Mouse (Mus musculus) neural tube, embryonic 13.5 days (tissue): Measurements from ENCODE around the gene Pcx. TPM values are rescaled to one million over a fixed set of nuclear protein-coding genes. Genes with fewer than 3 reads are reported as not detected.

ENCODE experiments used
- ATAC-seq: fragments of 200-750 bp; cut with Nextera tagmentation; 2 replicates; pipeline ENCODE4 v1.8.0; 2017; ENCODE audit warnings: low read depth, mild to moderate bottlenecking, moderate TSS enrichment, moderate library complexity
- H3K27ac ChIP-seq: fragments of 300-500 bp; sonication (generic); replicated peaks from 2 replicates; pipeline ENCODE4 v1.5.1; 2015; ENCODE audit warnings: moderate library complexity, mild to moderate bottlenecking, inconsistent platforms
- H3K27me3 ChIP-seq: fragments of 300-500 bp; sonication (generic); 2 replicates; pipeline ENCODE4 v1.6.1; 2015; ENCODE audit warnings: mild to moderate bottlenecking, inconsistent platforms
- H3K36me3 ChIP-seq: fragments of 300-500 bp; sonication (generic); 2 replicates; pipeline ENCODE4 v1.6.1; 2015; ENCODE audit warnings: mild to moderate bottlenecking, inconsistent platforms
- H3K4me1 ChIP-seq: fragments of 300-500 bp; sonication (generic); replicated peaks from 2 replicates; pipeline ENCODE4 v1.6.1; 2015; ENCODE audit warnings: inconsistent platforms
- H3K4me2 ChIP-seq: fragments of 300-500 bp; sonication (generic); 2 replicates; pipeline ENCODE4 v1.6.1; 2015; ENCODE audit warnings: inconsistent platforms, mild to moderate bottlenecking, moderate library complexity
- H3K4me3 ChIP-seq: fragments of 300-500 bp; sonication (generic); 2 replicates; pipeline ENCODE4 v1.5.1; 2015; ENCODE audit warnings: mild to moderate bottlenecking, inconsistent platforms
- H3K9ac ChIP-seq: fragments of 300-500 bp; sonication (generic); 2 replicates; pipeline ENCODE4 v1.6.1; 2015; ENCODE audit warnings: moderate library complexity, mild to moderate bottlenecking, inconsistent platforms
- H3K9me3 ChIP-seq: fragments of 300-500 bp; sonication (generic); 2 replicates; pipeline ENCODE4 v1.6.1; 2016; ENCODE audit warnings: inconsistent platforms
- WGBS: fragments of 180-500 bp; shearing (Covaris S2); methylation state at CpG from one replicate; pipeline ENCODE4 v1.1.7; 2015; 5-methylcytosine and 5-hydroxymethylcytosine counted together
- polyA plus RNA-seq: library from polyadenylated mRNA; unstranded; fragments of >200 nt; fragmentation: Nextera tagmentation; extraction: Ambion mirVana; gene quantifications from 2 replicates; pipeline ENCODE4 v1.2.1, GENCODE M21; 2015

The Pcx gene
- polyA plus RNA-seq, 1 experiment from 2014 or later = 21.0 TPM

DNA sequence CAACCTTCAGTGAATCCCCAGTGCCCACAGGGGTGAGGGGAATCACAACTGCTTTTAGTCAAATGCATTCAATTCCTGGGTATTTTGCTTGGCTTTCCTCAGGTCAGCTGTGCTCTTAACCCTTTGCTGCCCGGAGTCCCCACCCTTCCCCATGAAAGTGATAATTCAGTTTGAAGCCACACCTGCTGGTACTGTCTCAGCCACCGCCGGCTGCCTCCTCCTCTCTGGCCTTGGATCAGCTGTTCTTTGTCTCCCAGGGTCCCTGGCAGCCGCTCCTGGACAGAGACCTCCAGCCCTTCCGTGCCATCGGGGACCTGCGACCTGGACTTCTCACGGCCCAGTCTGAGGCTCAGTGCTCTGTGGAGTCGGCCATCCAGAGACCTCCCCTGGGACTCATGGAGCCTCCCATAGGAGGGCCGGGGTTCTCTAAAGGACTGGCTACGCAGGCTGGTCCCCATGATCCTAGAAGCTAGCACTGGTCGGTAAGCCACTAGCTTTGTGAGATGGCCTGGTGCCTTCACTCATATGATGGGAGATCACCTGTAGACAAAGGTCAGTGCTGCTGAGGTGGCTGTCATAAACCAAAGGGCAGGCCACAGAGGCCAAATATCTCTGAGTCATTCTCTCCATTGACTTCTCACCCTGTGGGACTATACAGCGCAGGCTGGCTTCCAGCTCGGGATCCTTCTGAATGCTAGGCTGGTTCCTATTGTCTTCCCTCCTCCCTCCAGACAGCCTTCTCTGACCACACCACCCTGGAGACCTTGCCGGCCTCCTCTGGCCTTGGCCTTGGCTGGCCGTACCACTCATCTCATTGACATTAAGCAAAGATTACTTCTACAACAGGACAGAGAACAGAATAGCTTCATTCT is 12.0 kb upstream of the Pcx start, which contains the start of gene 2010003K11Rik:
Gene 2010003K11Rik (minus strand): TSS at position 522 of the 872 bp plus-strand sequence.
- Histone ChIP-seq H3K9ac (peak within 1 kb of the TSS; percentile 38; the same call in 1 of the 2 replicates), H3K36me3 (no peaks in the 10 kb centered on the region), H3K4me1 (peaks cover 9% of the 10 kb centered on the region), H3K27me3 (no peaks in the 10 kb centered on the region), H3K4me3 (no peak within 1 kb of the TSS), H3K4me2 (no peak within 1 kb of the TSS), H3K9me3 (no peaks in the 10 kb centered on the region), H3K27ac (no peak within 1 kb of the TSS)
- peak; percentile 25; the same call in 1 of the 2 replicates for ATAC-seq
- 52% methylated on average over 16 of the region's 16 CpGs for WGBS

GRCm38 (mm10) chr19:4502701-4503100 is 7.6 kb upstream of the Pcx start:
- Histone ChIP-seq H3K9me3 (no peaks in the 10 kb centered on the region), H3K4me1 (peaks cover 7% of the 10 kb centered on the region), H3K36me3 (no peaks in the 10 kb centered on the region), H3K4me3 (no peak overlapping the region), H3K4me2 (no peak overlapping the region), H3K27me3 (no peaks in the 10 kb centered on the region), H3K9ac (no peak overlapping the region), H3K27ac (no peak overlapping the region)
- WGBS = 77% methylated on average over 2 of the region's 2 CpGs
- no peak for ATAC-seq

DNA sequence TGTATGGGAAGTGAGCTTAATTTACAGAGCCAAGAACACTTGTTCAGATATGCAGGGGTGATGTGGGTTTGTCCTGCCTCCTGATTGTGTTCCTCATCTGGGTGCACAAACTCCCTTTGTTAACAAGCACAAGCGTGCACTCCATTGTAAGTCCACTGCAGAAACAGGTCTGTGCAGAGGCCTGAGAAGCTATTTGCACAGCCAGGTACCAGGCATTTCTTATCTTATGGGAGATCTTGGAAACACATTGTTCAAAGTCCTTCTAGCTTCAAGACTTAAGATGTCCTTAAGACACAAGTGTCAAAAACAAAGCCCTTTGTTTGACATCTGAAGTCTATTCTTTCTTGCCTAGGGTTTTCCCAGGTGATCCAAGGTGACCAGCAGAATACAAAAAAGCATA is 5.4 kb upstream of the Pcx start:
- Histone ChIP-seq H3K36me3 (no peaks in the 10 kb centered on the region), H3K4me2 (no peak overlapping the region), H3K27ac (no peak overlapping the region), H3K4me3 (no peak overlapping the region), H3K9ac (no peak overlapping the region), H3K27me3 (no peaks in the 10 kb centered on the region), H3K9me3 (no peaks in the 10 kb centered on the region), H3K4me1 (peaks cover 5% of the 10 kb centered on the region)
- no peak for ATAC-seq
- WGBS = 96% methylated on average over 1 of the region's 1 CpGs

DNA sequence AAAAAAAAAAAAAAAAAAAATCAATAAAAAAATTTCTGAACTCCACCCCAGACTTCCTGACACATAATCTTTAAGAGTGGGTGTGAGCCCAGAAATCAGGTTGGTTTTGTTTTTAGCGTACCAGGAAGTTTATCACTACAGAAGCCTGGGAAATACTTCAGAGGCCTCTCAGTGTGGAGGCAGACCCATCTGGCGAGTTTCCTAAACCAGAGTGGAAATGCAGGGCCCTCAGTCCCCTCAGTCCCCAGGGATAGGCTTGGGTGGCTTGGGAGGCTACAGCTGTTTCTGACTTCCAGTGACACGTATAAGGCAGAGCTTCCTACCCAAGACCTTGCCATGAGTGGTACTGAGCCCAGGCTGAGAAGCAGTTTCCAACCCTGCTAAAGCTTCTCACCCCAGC is 2.5 kb upstream of the Pcx start:
- Histone ChIP-seq H3K4me3 (no peak overlapping the region), H3K9ac (no peak overlapping the region), H3K36me3 (no peaks in the 10 kb centered on the region), H3K27ac (no peak overlapping the region), H3K4me1 (peaks cover 12% of the 10 kb centered on the region), H3K4me2 (no peak overlapping the region), H3K27me3 (peaks cover 6% of the 10 kb centered on the region; the same call in 1 of the 2 replicates), H3K9me3 (no peaks in the 10 kb centered on the region)
- ATAC-seq = no peak
- WGBS = 76% methylated on average over 3 of the region's 3 CpGs

- ATAC-seq = no peak
- WGBS = 7% methylated on average over 13 of the region's 13 CpGs
- Histone ChIP-seq H3K36me3 (no peaks in the 10 kb centered on the region), H3K4me1 (peaks cover 25% of the 10 kb centered on the region), H3K27me3 (peaks cover 6% of the 10 kb centered on the region; the same call in 1 of the 2 replicates), H3K9me3 (no peaks in the 10 kb centered on the region), H3K9ac (peak overlapping the region; percentile 67; the same call in 1 of the 2 replicates), H3K27ac (no peak overlapping the region), H3K4me2 (peak overlapping the region; percentile 63), H3K4me3 (peak overlapping the region; percentile 63)
These were observed 1.0 kb downstream of the Pcx start for GRCm38 (mm10) chr19:4511116-4511841.

DNA sequence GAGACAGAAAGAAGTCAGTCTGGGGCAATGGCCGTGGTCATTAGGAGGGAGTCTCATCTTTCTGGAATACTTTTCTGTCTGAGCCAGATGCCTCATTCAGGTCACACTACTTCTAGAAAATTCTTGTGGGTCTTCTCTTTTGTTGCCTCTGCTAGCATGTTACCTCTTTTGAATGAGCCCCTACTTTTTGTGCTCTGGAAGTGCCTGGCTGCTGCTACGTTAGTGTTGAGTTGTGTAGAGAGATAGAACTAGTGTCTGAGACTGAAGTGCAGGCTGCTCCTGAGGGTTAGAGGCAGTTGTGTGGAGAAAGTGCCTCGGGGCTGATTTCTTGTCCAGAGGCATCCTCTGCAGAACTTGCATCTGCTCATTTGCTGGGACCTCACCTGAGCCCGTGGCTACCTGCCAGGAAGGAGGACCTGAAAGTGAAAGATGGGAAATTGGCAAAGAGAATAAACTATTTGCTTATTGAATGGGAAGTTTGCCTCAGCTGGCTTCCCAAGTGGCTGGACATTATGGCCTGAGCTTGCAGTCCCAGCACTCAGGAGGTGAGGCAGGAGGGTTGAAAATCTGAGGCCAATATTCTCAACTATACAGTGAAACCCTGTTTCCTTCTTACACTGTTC is 3.1 kb downstream of the Pcx start:
- Histone ChIP-seq H3K4me2 (no peak overlapping the region), H3K9me3 (no peaks in the 10 kb centered on the region), H3K27ac (no peak overlapping the region), H3K4me1 (peaks cover 26% of the 10 kb centered on the region), H3K9ac (no peak overlapping the region), H3K27me3 (peaks cover 6% of the 10 kb centered on the region; the same call in 1 of the 2 replicates), H3K36me3 (no peaks in the 10 kb centered on the region), H3K4me3 (no peak overlapping the region)
- 73% methylated on average over 4 of the region's 4 CpGs for WGBS
- no peak for ATAC-seq

DNA sequence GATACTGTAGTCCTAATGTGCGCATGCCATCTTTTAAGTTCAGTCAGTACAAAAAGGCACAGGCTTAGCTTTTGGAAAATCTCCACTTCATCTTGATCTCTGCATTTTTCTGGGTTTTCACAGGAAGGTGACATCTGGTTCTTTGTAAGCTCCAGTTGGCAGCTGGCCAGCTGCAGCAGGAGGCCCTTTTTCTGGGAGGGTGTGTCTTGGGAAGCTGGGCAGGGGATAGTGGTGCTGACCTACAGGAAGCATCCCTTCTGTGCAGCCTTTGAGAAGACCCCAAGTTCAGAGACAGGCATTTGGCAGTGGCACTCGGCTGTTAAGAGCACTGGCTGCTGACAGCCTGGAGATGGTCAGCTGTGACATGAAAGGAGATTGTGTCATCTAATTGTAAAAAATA is 5.5 kb downstream of the Pcx start:
- peaks cover 6% of the 10 kb centered on the region; the same call in 1 of the 2 replicates for H3K27me3 ChIP-seq
- no peak overlapping the region for H3K4me3 ChIP-seq
- peak overlapping the region; percentile 59 for H3K27ac ChIP-seq
- no peaks in the 10 kb centered on the region for H3K9me3 ChIP-seq
- 50% methylated on average over 2 of the region's 2 CpGs for WGBS
- H3K4me2 ChIP-seq = no peak overlapping the region
- peaks cover 20% of the 10 kb centered on the region for H3K4me1 ChIP-seq
- ATAC-seq = no peak
- no peak overlapping the region for H3K9ac ChIP-seq
- no peaks in the 10 kb centered on the region for H3K36me3 ChIP-seq

DNA sequence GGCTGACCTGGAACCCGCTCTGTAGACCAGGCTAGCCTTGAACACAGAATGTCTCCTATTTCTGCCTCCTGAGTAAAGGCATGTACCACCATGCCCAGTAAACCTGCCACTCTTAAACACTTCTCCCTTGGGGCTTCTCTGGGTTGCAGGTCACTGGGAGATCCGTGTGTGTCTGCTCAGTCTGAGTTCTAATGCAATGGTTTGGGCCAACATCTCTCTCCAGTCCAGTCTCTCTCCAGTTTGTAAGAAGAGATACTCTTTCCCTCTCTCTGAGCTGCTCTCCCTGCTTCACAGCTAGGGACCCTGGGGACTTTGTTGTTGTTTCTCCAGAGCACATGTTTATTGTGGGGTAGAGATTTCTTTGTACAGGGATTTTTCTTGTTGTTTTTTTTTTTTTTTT is 6.0 kb downstream of the Pcx start:
- no peak for ATAC-seq

GRCm38 (mm10) chr19:4517483-4517882 is 7.2 kb downstream of the Pcx start:
- Histone ChIP-seq H3K27me3 (no peaks in the 10 kb centered on the region), H3K9me3 (no peaks in the 10 kb centered on the region), H3K4me3 (no peak overlapping the region), H3K9ac (no peak overlapping the region), H3K36me3 (no peaks in the 10 kb centered on the region), H3K27ac (no peak overlapping the region), H3K4me1 (peaks cover 15% of the 10 kb centered on the region), H3K4me2 (no peak overlapping the region)
- 91% methylated on average over 1 of the region's 1 CpGs for WGBS
- no peak for ATAC-seq

More for the DNA sequence above, 6.0 kb downstream of the Pcx start:
- Histone ChIP-seq H3K36me3 (no peaks in the 10 kb centered on the region), H3K9ac (no peak overlapping the region), H3K27ac (peak overlapping the region; percentile 59), H3K4me1 (peaks cover 15% of the 10 kb centered on the region), H3K4me2 (no peak overlapping the region), H3K4me3 (no peak overlapping the region), H3K9me3 (no peaks in the 10 kb centered on the region), H3K27me3 (peaks cover 6% of the 10 kb centered on the region; the same call in 1 of the 2 replicates)
- 65% methylated on average over 2 of the region's 2 CpGs for WGBS

DNA sequence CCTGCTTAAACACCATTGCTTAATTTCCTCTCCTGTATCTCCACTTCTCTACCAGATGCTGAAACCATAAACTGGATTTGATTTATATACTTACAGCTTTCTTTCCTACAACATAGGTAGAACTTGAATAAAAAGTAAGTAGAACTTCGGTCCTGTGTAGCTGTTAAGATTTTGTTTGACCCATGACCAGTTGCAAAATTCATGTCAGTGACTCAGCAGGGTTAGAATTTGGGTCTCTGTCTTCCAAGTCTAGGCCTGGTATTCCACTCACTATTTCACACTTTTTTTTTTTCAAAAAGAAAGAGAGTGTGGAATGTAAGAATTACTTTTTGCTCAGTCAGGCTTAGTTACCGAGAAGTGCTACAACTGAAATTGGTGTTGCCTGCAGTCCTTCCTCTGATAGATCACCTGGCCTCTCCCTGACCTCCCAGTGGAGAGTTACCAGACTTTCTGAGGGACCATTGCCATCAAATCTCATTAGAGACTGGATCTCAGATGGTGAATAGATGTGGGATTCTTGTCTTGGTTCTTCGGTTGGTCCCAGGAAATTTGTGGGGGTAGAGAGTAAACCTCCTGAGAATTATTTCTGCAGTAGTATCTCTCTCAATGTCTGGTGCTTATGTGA is 11.3 kb downstream of the Pcx start:
- no peaks in the 10 kb centered on the region for H3K36me3 ChIP-seq
- no peaks in the 10 kb centered on the region for H3K27me3 ChIP-seq
- no peak overlapping the region for H3K9ac ChIP-seq
- no peaks in the 10 kb centered on the region for H3K9me3 ChIP-seq
- 86% methylated on average over 3 of the region's 3 CpGs for WGBS
- H3K27ac ChIP-seq = no peak overlapping the region
- no peak overlapping the region for H3K4me3 ChIP-seq
- H3K4me2 ChIP-seq = no peak overlapping the region
- ATAC-seq = no peak
- H3K4me1 ChIP-seq = no peaks in the 10 kb centered on the region

- Histone ChIP-seq H3K27ac (no peak overlapping the region), H3K9me3 (no peaks in the 10 kb centered on the region), H3K9ac (no peak overlapping the region), H3K4me3 (no peak overlapping the region), H3K4me1 (no peaks in the 10 kb centered on the region), H3K4me2 (no peak overlapping the region), H3K36me3 (no peaks in the 10 kb centered on the region), H3K27me3 (no peaks in the 10 kb centered on the region)
- WGBS = 93% methylated on average over 2 of the region's 2 CpGs
- ATAC-seq = no peak
These were observed 24.4 kb downstream of the Pcx start for GRCm38 (mm10) chr19:4534646-4535045.
